Mouse (Mus musculus) B cell, adult (primary cell): Measurements from ENCODE around the gene Ncln. TPM values are rescaled to one million over a fixed set of nuclear protein-coding genes. Genes with fewer than 3 reads are reported as not detected.

Experiments
- total RNA-seq: library from RNA; stranded (reverse); gene quantifications from 4 replicates; pipeline ENCODE4 v1.2.4, GENCODE M21; 2023; ENCODE audit not compliant: inconsistent age

The Ncln gene
- 110 to 118 TPM (median 115 TPM) in 4 replicates for total RNA-seq

DNA sequence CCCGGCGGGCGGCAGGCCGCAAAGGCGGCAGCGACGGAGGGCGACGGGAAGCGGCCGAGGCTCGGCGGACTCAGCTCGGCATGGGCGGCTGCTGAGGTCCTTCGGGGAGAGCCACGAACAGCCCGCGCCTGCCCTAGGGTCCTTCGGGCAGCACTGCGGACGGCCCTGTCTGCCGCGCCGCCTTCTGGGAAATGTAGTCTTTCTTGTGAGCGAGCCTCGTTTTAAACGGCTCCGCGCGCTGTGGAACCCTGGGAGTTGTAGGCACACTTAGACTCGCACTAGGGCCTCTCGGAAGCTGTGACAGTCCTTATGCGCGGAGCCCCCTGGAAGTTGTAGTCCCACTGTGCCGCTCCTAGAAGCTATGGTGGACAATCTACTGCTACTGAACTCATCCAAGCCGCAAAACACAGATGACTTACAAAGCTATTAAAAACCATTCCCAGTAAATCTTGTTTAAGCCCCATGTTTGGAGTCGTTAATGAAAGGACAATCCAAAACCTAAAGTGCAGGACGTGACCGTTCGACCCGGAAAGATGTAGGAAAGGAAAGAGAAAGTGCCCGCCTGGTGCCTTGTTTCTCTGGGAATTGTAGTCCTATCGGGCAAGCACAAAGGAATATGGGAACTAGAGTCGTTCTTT is at the start of gene Ncln:
Gene Ncln (minus strand): TSS at position 129 of the 638 bp plus-strand sequence.

DNA sequence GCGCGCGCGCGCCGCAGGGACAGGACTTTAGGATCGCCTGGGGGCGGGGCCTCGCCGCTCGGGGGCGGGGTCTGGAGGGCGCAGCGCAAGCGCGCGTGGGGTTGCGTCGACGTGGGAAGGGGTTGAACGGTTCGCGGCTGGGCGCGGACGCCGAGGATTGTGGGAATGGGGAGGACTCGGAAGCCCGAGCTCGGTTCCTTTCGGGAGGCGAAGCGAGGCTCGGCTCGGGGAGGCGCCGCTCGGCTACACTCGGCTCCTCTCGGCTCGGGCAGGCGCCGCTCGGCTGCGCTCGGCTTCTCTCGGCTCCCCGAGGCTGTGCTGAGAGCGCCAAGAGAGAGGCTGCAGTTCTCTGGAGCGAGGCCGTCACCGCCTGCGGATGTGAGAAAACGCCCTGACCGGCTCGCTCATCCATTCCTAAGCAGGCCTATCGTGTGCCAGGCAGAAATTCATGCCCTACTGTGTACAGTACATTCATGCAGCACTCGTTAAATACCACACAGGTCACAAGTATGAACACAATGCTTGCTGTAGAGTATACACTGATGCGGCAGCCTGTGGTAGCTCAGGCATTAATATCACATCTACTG is 49.1 kb upstream of the Ncln start, which contains the start of gene Gna11:
Gene Gna11 (minus strand): TSS at position 30 of the 587 bp plus-strand sequence.

DNA sequence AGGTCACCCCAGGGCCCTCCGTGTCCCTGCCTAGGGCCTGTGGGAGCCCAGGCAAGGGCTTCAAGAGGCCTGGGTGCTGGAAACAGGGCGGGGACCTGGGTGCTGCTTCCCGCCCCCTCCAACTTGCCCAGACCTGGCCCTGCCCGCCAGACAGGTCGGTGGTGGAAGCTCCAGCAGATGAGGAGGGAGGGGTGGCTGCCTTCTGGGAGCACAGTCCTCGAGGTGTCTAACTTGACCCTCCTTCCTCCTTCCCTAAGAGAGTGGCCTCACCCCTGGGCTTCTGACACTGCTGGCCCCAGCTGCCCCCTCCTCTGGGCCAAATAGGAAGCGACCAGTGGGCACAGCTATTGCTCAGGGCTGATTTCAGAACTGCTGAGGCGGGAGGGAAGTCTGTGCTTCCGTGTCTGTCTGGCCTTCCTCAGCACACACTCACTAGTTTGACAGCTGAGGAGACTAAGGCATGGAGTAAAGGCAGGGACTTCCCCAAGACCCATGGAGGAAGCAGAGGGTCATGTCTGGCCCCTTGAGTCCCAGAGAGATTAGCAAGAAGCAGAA is 27.9 kb upstream of the Ncln start, which contains the start of gene Gna15:
Gene Gna15 (minus strand): TSS at position 175 of the 555 bp plus-strand sequence.

DNA sequence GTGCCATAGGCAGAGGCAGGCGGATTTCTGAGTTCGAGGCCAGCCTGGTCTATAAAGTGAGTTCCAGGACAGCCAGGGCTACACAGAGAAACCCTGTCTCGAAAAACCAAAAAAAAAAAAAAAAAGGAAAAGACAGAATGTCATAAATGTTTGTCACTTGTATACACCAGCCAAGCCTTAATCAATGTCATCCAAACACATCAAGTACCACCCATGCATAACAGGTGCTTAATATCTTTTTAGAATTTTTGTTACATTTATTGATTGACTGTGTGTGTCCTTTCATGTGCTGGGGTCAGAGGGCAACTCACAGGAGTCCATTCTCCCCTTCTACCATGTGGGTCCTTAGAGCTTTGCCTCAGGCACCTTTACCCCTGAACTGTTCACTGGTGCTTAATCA is 3.8 kb upstream of the Ncln start, which contains the start of gene S1pr4:
Gene S1pr4 (minus strand): TSS at position 101 of the 400 bp plus-strand sequence.

DNA sequence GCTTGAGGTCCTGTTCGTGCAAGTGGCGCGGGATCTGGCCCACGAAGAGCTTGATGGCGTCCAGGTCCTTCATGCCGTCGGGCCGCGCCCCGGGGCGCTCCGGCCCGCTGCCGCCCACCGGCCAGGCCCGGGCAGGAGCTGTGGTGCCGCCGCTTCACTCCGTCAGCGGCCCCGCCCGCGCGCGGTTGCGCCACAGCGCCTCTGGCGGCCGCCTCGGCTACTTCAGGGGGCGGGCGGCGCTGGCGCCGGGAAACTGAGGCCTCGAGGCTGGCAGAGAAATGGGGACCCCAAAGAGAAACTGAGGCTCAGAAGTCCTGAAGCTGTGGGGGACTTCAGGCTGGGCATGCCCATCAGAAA is 13.7 kb downstream of the Ncln start, which contains the start of gene Celf5:
Gene Celf5 (minus strand): TSS at position 177 of the 357 bp plus-strand sequence.

DNA sequence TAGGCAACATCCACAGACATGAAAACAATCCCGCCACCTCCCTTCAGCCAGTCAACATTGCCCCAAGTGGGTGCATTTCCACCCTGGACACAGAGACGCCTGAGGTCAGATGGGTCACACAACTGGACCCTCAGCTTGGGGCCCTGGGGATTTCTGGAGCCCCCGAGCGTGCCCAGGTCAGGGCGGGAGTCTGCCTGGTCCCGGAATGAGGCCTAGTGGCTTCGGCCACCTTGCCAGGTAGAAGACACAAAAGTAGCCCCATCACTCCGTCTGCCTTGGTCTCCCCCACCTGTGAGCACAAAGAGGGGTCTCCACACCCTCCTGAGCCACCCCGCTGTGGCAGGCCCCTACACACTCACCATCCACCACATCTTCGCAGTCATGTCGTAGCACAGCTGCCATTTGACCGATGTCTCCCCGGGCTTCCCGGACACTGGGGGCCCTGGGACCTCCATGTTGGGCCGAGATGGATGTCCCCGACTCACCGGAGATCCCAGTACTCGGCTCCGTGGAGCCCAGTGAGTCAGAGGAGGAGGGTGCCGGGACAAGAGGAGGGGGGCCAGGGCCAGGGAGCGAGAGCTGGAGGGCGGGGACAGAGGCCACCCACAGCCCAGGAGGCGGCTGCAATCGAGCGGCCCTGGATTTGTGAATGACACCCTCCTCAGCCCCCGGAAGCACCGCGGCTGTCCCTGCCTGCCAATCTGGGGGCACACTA is 40.9 kb downstream of the Ncln start, which contains the start of gene Nfic:
Gene Nfic (minus strand): TSS at position 455 of the 715 bp plus-strand sequence.

Other genes with a start within 250 kb of the Ncln start
- gene Matk, start 243.5 kb downstream of the Ncln start, total RNA-seq = 22.2 to 31.3 TPM (median 26.5 TPM) in 4 replicates
- gene Mrpl54, start 229.5 kb downstream of the Ncln start, total RNA-seq = 128 to 138 TPM (median 136 TPM) in 4 replicates
- 41.2 to 44.0 TPM (median 42.6 TPM) in 4 replicates for gene Apba3, start 229.4 kb downstream of the Ncln start, total RNA-seq
- 12.7 to 18.0 TPM (median 17.5 TPM) in 4 replicates for gene Tjp3, start 204.8 kb downstream of the Ncln start, total RNA-seq
- gene Pip5k1c, start 203.4 kb downstream of the Ncln start, total RNA-seq = 150 to 166 TPM (median 155 TPM) in 4 replicates
- gene Cactin, start 175.3 kb downstream of the Ncln start, total RNA-seq = 45.1 to 49.2 TPM (median 46.9 TPM) in 4 replicates
- gene Tbxa2r, start 167.7 kb downstream of the Ncln start, total RNA-seq = 3.0 to 4.6 TPM (median 3.8 TPM) in 4 replicates
- 0.42 to 1.0 TPM (median 0.82 TPM) in 4 replicates for gene Gipc3, start 153.1 kb downstream of the Ncln start, total RNA-seq
- 64.5 to 77.9 TPM (median 72.9 TPM) in 4 replicates for gene Hmg20b, start 145.9 kb downstream of the Ncln start, total RNA-seq
- 9.2 to 15.5 TPM (median 12.6 TPM) in 4 replicates for gene Mfsd12, start 138.9 kb downstream of the Ncln start, total RNA-seq
- gene 4930404N11Rik, start 130.6 kb downstream of the Ncln start, total RNA-seq = 5.8 to 7.9 TPM (median 7.7 TPM) in 4 replicates
- gene Fzr1, start 117.9 kb downstream of the Ncln start, total RNA-seq = 38.8 to 48.3 TPM (median 46.2 TPM) in 4 replicates
- 33.2 to 44.7 TPM (median 38.4 TPM) in 4 replicates for gene Dohh, start 112.0 kb downstream of the Ncln start, total RNA-seq
- 1.4 to 2.8 TPM (median 1.9 TPM) in 4 replicates for gene Gm48551, start 111.9 kb downstream of the Ncln start, total RNA-seq
- gene Gm48552, start 107.4 kb downstream of the Ncln start, total RNA-seq = 1.8 to 11.0 TPM (median 4.5 TPM) in 4 replicates
- 4.3 to 7.4 TPM (median 6.4 TPM) in 4 replicates for gene Smim24, start 103.3 kb downstream of the Ncln start, total RNA-seq
- gene Nfic, start 40.8 kb downstream of the Ncln start, total RNA-seq = 15.2 to 21.2 TPM (median 16.2 TPM) in 4 replicates
- 0.13 TPM in 1 of 4 replicates, not detected in the others for gene Celf5, start 13.7 kb downstream of the Ncln start, total RNA-seq
- 50.5 to 55.7 TPM (median 53.1 TPM) in 4 replicates for gene S1pr4, start 3.7 kb upstream of the Ncln start, total RNA-seq
- 5.7 to 6.9 TPM (median 6.4 TPM) in 4 replicates for gene Gna15, start 27.8 kb upstream of the Ncln start, total RNA-seq
- 21.6 to 29.7 TPM (median 24.6 TPM) in 4 replicates for gene Gna11, start 48.8 kb upstream of the Ncln start, total RNA-seq
- gene Aes, start 63.1 kb upstream of the Ncln start, total RNA-seq = 319 to 355 TPM (median 326 TPM) in 4 replicates
- 4.0 to 6.9 TPM (median 4.3 TPM) in 4 replicates for gene Tle2, start 78.2 kb upstream of the Ncln start, total RNA-seq
- 0.74 to 1.9 TPM (median 1.7 TPM) in 3 of 4 replicates, not detected in the other for gene Tle6, start 104.7 kb upstream of the Ncln start, total RNA-seq
- 2.0 to 4.7 TPM (median 2.9 TPM) in 4 replicates for gene BC025920, start 109.9 kb upstream of the Ncln start, total RNA-seq
- 18.6 to 26.0 TPM (median 23.9 TPM) in 4 replicates for gene Sirt6, start 131.4 kb upstream of the Ncln start, total RNA-seq
- 2.6 to 3.3 TPM (median 2.7 TPM) in 4 replicates for gene Ankrd24, start 132.1 kb upstream of the Ncln start, total RNA-seq
- gene Gm10778, start 152.7 kb upstream of the Ncln start, total RNA-seq = 1.5 to 2.7 TPM (median 2.1 TPM) in 4 replicates
- 7.6 to 12.4 TPM (median 8.3 TPM) in 4 replicates for gene Zfp433, start 208.4 kb upstream of the Ncln start, total RNA-seq